Mouse (Mus musculus): Measurements from ENCODE around the gene Eef1b2. TPM values are rescaled to one million over a fixed set of nuclear protein-coding genes. Genes with fewer than 3 reads are reported as not detected.
"Not testable (repeated sequence)": the region's sequence is repeated elsewhere in the genome, so short reads cannot be mapped to it uniquely, and the experiment has no call there.

Eef1b2 gene
- total RNA-seq, 1 experiment, result 1,668 TPM

DNA sequence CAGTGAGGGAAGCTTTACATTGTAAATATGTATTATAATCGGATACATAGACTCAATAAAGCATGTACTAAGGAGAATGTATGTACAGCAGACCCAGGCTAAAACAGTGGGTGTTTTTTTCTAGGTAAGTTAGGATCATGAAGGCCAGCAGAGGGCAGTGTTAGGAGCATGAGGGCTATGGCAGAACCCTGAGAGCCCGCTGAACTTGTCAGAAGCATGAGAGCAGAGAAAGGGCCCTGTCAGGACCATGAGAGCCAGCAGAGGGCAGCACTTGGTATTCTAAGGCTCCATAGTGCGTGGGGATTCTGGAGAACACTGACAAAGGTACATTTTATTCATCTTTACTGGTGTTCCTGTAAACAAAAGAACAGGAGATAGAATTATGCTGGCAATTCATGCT lies 4.4 kb downstream of the Eef1b2 start:
- no peaks in the 10 kb centered on the region for H3K4me1 ChIP-seq (ENCODE audit: control insufficient read depth in 2 of 2, insufficient read depth in 2 of 2, low read length in 2 of 2, poor library complexity in 1 of 2)
- H3K4me3 ChIP-seq (ENCODE audit: insufficient read depth in 1 of 2, low read depth in 1 of 2, low read length in 2 of 2, poor library complexity in 1 of 2, severe bottlenecking in 1 of 2), result no peak overlapping the region
- peak; percentile 98 for DNase-seq (ENCODE audit: low read depth, low spot score)
- in situ Hi-C loops (cut with MboI; ENCODE audit: low sequenced_read_pairs in 2 of 2, unreplicated experiment in 2 of 2), result no loop called here
- H3K27ac ChIP-seq (ENCODE audit: insufficient read depth, low read depth, low read length, poor library complexity, severe bottlenecking), result no peak overlapping the region
- no peak overlapping the region for H3K9ac ChIP-seq (ENCODE audit: insufficient read depth, low read depth, low read length, poor library complexity, severe bottlenecking)
- peaks cover 25% of the 10 kb centered on the region for H3K36me3 ChIP-seq (ENCODE audit: control insufficient read depth, insufficient read depth, low read length, poor library complexity, severe bottlenecking)
- no peaks in the 10 kb centered on the region for H3K9me3 ChIP-seq (ENCODE audit: control insufficient read depth, insufficient read depth, low read depth, low read length)
- no peak for TF ChIP-seq CHD2 (IDR thresholded peaks at IDR 0.05; ENCODE audit: low read depth, low read length)
- peak; percentile 85 for TF ChIP-seq ZNF384 (IDR thresholded peaks at IDR 0.05; ENCODE audit: low read depth, low read length)
- no peak for TF ChIP-seq MAFK (IDR thresholded peaks at IDR 0.05; ENCODE audit: insufficient read depth, low read depth, low read length)
- TF ChIP-seq HCFC1 (IDR thresholded peaks at IDR 0.05; ENCODE audit: borderline replicate concordance, insufficient read depth, low read length), result no peak
- TF ChIP-seq ZC3H11A (IDR thresholded peaks at IDR 0.05; ENCODE audit: borderline replicate concordance, low read depth, low read length), result peak; percentile 31; the same call in 1 of the 2 replicates

GRCm38 (mm10) chr1:63181480-63181879 lies 4.9 kb downstream of the Eef1b2 start:
- no peak overlapping the region for H3K27ac ChIP-seq (ENCODE audit: insufficient read depth, low read depth, low read length, poor library complexity, severe bottlenecking)
- no peak overlapping the region for H3K4me3 ChIP-seq (ENCODE audit: insufficient read depth in 1 of 2, low read depth in 1 of 2, low read length in 2 of 2, poor library complexity in 1 of 2, severe bottlenecking in 1 of 2)
- in situ Hi-C loops (cut with MboI; ENCODE audit: low sequenced_read_pairs in 2 of 2, unreplicated experiment in 2 of 2), result no loop called here
- peaks cover 25% of the 10 kb centered on the region for H3K36me3 ChIP-seq (ENCODE audit: control insufficient read depth, insufficient read depth, low read length, poor library complexity, severe bottlenecking)
- no peaks in the 10 kb centered on the region for H3K9me3 ChIP-seq (ENCODE audit: control insufficient read depth, insufficient read depth, low read depth, low read length)
- no peaks in the 10 kb centered on the region for H3K4me1 ChIP-seq (ENCODE audit: control insufficient read depth in 2 of 2, insufficient read depth in 2 of 2, low read length in 2 of 2, poor library complexity in 1 of 2)
- no peak overlapping the region; the same call in 1 of the 2 replicates for H3K9ac ChIP-seq (ENCODE audit: insufficient read depth, low read depth, low read length, poor library complexity, severe bottlenecking)
- no peak for DNase-seq (ENCODE audit: low read depth, low spot score)
- no peak for TF ChIP-seq CHD2 (IDR thresholded peaks at IDR 0.05; ENCODE audit: low read depth, low read length)
- no peak for TF ChIP-seq MAFK (IDR thresholded peaks at IDR 0.05; ENCODE audit: insufficient read depth, low read depth, low read length)
- no peak for TF ChIP-seq ZC3H11A (IDR thresholded peaks at IDR 0.05; ENCODE audit: borderline replicate concordance, low read depth, low read length)
- TF ChIP-seq HCFC1 (IDR thresholded peaks at IDR 0.05; ENCODE audit: borderline replicate concordance, insufficient read depth, low read length), result no peak
- TF ChIP-seq ZNF384 (IDR thresholded peaks at IDR 0.05; ENCODE audit: low read depth, low read length), result no peak

- Histone ChIP-seq H3K9ac (ENCODE audit: insufficient read depth, low read depth, low read length, poor library complexity, severe bottlenecking) (no peak overlapping the region), H3K36me3 (ENCODE audit: control insufficient read depth, insufficient read depth, low read length, poor library complexity, severe bottlenecking) (peaks cover 25% of the 10 kb centered on the region), H3K27ac (ENCODE audit: insufficient read depth, low read depth, low read length, poor library complexity, severe bottlenecking) (no peak overlapping the region), H3K4me3 (ENCODE audit: insufficient read depth in 1 of 2, low read depth in 1 of 2, low read length in 2 of 2, poor library complexity in 1 of 2, severe bottlenecking in 1 of 2) (no peak overlapping the region), H3K4me1 (ENCODE audit: control insufficient read depth in 2 of 2, insufficient read depth in 2 of 2, low read length in 2 of 2, poor library complexity in 1 of 2) (no peaks in the 10 kb centered on the region), H3K9me3 (ENCODE audit: control insufficient read depth, insufficient read depth, low read depth, low read length) (no peaks in the 10 kb centered on the region)
- no peak for TF ChIP-seq ZNF384 (IDR thresholded peaks at IDR 0.05; ENCODE audit: low read depth, low read length)
- no peak for TF ChIP-seq ZC3H11A (IDR thresholded peaks at IDR 0.05; ENCODE audit: borderline replicate concordance, low read depth, low read length)
- TF ChIP-seq HCFC1 (IDR thresholded peaks at IDR 0.05; ENCODE audit: borderline replicate concordance, insufficient read depth, low read length), result no peak
- no peak for TF ChIP-seq MAFK (IDR thresholded peaks at IDR 0.05; ENCODE audit: insufficient read depth, low read depth, low read length)
- TF ChIP-seq CHD2 (IDR thresholded peaks at IDR 0.05; ENCODE audit: low read depth, low read length), result no peak
- in situ Hi-C loops (cut with MboI; ENCODE audit: low sequenced_read_pairs in 2 of 2, unreplicated experiment in 2 of 2), result no loop called here
- DNase-seq (ENCODE audit: low read depth, low spot score), result no peak
Measured at GRCm38 (mm10) chr1:63182212-63182611, 5.6 kb downstream of the Eef1b2 start.

DNA sequence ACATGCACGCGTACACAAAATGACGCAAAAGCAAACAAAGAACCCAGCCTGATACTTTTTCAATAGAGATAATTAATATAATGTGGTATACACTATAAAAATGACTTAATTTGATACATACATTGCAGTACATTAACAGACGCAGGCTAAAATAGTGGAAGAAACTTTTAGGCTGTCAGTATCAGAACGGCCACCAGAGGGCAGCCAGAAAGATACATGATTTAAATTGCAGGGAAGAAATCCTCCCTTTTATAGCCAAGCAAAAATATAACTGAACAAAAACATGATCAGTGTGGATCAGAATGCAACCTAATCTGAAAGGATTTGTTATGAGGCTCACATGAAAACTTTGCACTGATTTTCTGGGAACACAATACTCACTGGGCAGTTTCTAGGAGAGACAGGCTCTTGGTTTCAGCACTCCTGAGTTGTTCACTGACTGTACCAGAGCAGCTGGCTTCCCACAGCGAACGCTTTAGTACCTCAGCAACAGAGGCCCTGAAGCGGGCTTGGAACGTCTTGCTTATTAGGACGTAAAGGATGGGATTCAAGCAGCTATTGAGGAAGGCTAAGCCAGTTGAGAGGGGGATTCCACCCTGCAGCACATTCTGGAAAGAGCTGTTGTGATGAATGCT lies 6.1 kb downstream of the Eef1b2 start:
- Histone ChIP-seq H3K36me3 (ENCODE audit: control insufficient read depth, insufficient read depth, low read length, poor library complexity, severe bottlenecking) (peaks cover 22% of the 10 kb centered on the region), H3K27ac (ENCODE audit: insufficient read depth, low read depth, low read length, poor library complexity, severe bottlenecking) (no peak overlapping the region), H3K4me1 (ENCODE audit: control insufficient read depth in 2 of 2, insufficient read depth in 2 of 2, low read length in 2 of 2, poor library complexity in 1 of 2) (no peaks in the 10 kb centered on the region), H3K9ac (ENCODE audit: insufficient read depth, low read depth, low read length, poor library complexity, severe bottlenecking) (no peak overlapping the region), H3K4me3 (ENCODE audit: insufficient read depth in 1 of 2, low read depth in 1 of 2, low read length in 2 of 2, poor library complexity in 1 of 2, severe bottlenecking in 1 of 2) (no peak overlapping the region), H3K9me3 (ENCODE audit: control insufficient read depth, insufficient read depth, low read depth, low read length) (no peaks in the 10 kb centered on the region)
- no peak for DNase-seq (ENCODE audit: low read depth, low spot score)
- in situ Hi-C loops (cut with MboI; ENCODE audit: low sequenced_read_pairs in 2 of 2, unreplicated experiment in 2 of 2), result no loop called here
- TF ChIP-seq MAFK (IDR thresholded peaks at IDR 0.05; ENCODE audit: insufficient read depth, low read depth, low read length) (no peak), ZNF384 (IDR thresholded peaks at IDR 0.05; ENCODE audit: low read depth, low read length) (no peak), ZC3H11A (IDR thresholded peaks at IDR 0.05; ENCODE audit: borderline replicate concordance, low read depth, low read length) (no peak), CHD2 (IDR thresholded peaks at IDR 0.05; ENCODE audit: low read depth, low read length) (no peak; the same call in 1 of the 2 replicates), HCFC1 (IDR thresholded peaks at IDR 0.05; ENCODE audit: borderline replicate concordance, insufficient read depth, low read length) (no peak)

DNA sequence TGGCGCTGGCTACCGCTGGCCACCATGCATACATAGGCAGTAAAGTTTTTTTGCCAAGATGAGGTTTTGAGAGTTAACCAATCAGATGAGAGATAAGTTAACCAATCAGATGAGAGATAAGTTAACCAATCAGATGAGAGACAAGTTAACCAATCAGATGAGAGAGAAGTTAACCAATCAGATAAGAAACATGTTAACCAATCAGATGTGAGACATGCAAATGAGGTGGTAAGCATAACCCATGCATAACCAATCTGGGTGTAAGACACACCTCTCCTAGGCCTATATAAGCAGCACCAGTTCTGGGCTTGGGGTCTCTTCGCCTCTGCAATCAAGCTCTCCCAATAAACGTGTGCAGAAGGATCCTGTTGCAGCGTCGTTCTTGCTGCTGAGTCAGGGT lies 8.8 kb downstream of the Eef1b2 start:
- H3K27ac ChIP-seq (ENCODE audit: insufficient read depth, low read depth, low read length, poor library complexity, severe bottlenecking); H3K36me3 ChIP-seq (ENCODE audit: control insufficient read depth, insufficient read depth, low read length, poor library complexity, severe bottlenecking); DNase-seq (ENCODE audit: low read depth, low spot score); H3K4me1 ChIP-seq (ENCODE audit: control insufficient read depth in 2 of 2, insufficient read depth in 2 of 2, low read length in 2 of 2, poor library complexity in 1 of 2); H3K9ac ChIP-seq (ENCODE audit: insufficient read depth, low read depth, low read length, poor library complexity, severe bottlenecking); in situ Hi-C loops (cut with MboI; ENCODE audit: low sequenced_read_pairs in 2 of 2, unreplicated experiment in 2 of 2); H3K9me3 ChIP-seq (ENCODE audit: control insufficient read depth, insufficient read depth, low read depth, low read length); H3K4me3 ChIP-seq (ENCODE audit: insufficient read depth in 1 of 2, low read depth in 1 of 2, low read length in 2 of 2, poor library complexity in 1 of 2, severe bottlenecking in 1 of 2): not testable (repeated sequence)
